Mouse (Mus musculus): ENCODE measurements around the gene Apbb2. TPM values are rescaled to one million over a fixed set of nuclear protein-coding genes. Genes with fewer than 3 reads are reported as not detected.

Gene Apbb2
- total RNA-seq, 2 experiments from 2014 or later = 0.51 to 0.78 TPM

- ATAC-seq (ENCODE audit: poor library complexity, severe bottlenecking) = no peak
Observed at GRCm38 (mm10) chr5:66603223-66603622, 15.4 kb downstream of the Apbb2 start.

DNA sequence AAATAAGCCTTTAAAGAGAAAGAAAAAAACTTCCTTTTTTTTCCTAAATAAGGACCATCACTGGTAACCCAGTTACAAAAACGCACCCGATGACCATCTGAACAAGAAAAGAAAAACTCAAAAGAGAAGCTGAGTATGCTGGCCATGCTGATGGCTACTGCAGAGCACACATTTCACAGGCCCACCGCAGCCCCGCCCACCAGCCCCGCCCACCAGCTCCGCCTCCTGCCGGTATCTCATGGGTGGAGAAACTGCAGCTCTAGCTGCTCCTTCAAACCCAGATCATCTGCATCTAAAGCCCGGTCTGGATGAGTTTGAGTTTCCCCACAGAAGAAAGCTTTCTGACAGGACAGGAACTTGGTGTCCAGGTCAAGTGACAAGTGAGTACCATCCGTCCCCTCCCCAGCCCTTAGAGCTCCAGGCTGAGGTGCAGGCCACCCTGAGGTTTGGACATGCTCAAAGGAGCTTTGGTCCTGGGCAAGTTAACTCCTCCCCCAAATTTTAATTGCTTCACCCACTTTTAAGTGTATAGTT lies 16.2 kb downstream of the Apbb2 start:
- ATAC-seq (ENCODE audit: poor library complexity, severe bottlenecking) = no peak

DNA sequence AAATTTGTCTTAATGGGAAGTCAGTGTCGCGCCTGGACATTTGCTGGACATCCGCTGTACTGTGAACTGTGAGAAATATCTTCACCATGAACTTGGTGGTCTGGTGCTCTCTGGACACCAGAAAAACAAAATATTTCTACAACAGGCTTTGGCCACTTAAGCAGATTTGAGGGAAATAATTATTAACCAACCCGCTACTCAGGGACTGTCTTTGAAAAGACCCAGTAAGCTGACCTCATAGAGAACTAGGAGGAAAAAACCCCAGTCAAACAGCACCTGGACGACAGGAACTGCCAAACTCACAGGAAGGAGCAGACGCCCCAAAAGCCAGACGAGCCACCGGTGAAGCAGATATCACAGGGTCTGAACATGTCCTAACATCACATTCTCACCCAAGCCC lies 18.2 kb downstream of the Apbb2 start:
- ATAC-seq (ENCODE audit: poor library complexity, severe bottlenecking) = no peak

DNA sequence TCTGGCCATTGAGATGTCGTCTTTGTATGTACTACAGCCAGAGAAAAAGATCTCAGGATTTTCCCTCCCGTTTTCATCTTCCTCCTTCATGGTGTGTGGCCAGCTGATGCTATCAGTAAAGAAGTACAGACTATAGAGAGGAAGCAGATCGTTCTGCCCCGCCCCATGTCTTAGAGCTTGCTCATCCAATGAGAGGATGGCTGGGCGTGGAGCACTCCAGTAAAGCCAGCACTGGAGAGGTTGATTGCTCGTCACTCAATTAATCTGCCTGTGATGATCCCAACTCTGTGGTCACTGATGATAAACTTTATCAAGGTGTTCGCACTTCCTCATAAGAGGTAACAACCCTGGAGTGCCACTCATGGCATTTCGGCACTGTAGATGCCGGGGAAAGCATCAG lies 18.7 kb downstream of the Apbb2 start:
- ATAC-seq (ENCODE audit: poor library complexity, severe bottlenecking) = no peak

GRCm38 (mm10) chr5:66596296-66596695 lies 22.3 kb downstream of the Apbb2 start:
- ATAC-seq (ENCODE audit: poor library complexity, severe bottlenecking) = no peak

GRCm38 (mm10) chr5:66594881-66595280 lies 23.7 kb downstream of the Apbb2 start:
- no peak for ATAC-seq (ENCODE audit: poor library complexity, severe bottlenecking)

DNA sequence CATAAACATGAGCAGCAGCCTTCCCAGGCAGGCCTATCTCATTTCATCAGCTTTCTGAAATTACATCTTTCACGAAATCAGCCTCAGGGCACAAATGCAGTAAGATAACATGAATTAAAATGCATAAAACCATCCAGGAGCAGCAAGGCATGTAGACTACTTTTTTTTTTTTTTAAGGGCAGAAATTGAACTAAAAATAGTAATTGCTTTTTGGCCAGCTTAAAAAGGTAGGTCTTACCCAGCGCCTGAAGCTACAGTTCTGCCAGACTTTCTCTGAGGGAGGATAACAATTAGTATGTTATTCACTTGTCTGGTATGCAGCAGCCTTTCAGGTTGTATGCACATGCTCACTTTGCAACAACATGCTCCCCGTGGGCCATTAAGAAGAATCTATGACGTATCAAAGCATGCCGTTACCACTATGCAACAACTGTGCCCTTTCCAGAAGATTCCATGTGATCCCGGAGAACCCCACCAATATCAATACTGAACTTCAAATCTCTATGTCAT lies 32.3 kb downstream of the Apbb2 start:
- ATAC-seq (ENCODE audit: poor library complexity, severe bottlenecking) = no peak

DNA sequence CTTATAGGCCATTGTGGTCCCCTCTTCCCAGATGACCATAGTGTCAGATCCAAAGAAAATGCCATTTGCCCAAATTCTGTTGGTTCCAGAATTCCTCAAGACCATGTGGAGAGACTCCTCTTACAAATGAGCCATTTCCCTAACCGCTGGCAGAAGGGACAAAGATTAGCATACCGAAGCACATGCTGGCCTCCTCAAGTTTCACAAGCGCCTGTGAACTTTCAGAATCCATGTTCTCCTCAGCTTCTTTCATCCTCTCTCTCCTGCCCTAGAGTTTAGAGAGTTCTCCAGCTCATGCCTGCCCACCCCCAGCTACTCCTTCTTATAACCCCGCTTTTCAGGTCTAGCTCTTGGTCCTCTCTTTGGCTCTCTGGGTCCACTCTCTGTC lies 35.6 kb downstream of the Apbb2 start:
- no peak for ATAC-seq (ENCODE audit: poor library complexity, severe bottlenecking)

- no peak for ATAC-seq (ENCODE audit: poor library complexity, severe bottlenecking)
Observed at GRCm38 (mm10) chr5:66582281-66583018, 36.1 kb downstream of the Apbb2 start.

- no peak for ATAC-seq (ENCODE audit: poor library complexity, severe bottlenecking)
Observed at GRCm38 (mm10) chr5:66579066-66579465, 39.5 kb downstream of the Apbb2 start.

DNA sequence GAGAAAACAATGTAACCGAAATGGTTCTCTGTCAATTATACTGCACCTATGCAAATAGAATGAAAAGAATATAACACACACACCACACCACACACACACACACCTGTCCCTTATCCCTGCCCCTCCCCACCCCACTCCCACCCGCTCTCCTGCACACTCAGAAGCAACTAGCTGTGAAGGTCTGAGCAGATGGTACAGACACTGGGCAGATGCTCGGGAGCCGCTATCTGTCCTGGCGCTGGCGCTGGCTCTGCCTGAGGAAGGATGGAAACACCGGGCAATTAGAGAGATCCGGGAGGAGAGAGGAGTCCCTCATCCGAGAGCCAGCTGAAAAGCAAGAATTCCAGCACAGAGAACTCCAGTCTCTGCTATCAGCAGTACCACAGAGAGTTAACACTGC lies 42.3 kb downstream of the Apbb2 start:
- no peak for ATAC-seq (ENCODE audit: poor library complexity, severe bottlenecking)

DNA sequence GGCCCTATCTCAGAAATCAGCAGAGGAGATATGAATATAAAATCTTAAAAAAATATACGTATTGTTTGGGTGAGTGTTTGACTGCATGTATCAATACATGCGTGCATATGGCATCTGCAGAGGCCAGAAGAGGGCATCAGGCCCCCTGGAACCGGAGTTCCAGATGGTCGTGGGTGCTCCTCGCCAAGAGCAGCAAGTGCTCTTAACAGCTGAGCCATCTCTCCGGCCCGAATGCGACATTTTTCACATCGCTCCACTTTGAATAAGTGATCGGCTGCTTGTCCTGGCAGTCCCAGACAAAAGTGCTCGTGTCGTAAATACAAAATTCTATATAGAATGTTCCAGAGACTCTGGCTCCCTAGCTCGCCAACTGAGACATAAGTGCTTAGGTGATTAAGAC lies 43.4 kb downstream of the Apbb2 start:
- ATAC-seq (ENCODE audit: poor library complexity, severe bottlenecking) = no peak

DNA sequence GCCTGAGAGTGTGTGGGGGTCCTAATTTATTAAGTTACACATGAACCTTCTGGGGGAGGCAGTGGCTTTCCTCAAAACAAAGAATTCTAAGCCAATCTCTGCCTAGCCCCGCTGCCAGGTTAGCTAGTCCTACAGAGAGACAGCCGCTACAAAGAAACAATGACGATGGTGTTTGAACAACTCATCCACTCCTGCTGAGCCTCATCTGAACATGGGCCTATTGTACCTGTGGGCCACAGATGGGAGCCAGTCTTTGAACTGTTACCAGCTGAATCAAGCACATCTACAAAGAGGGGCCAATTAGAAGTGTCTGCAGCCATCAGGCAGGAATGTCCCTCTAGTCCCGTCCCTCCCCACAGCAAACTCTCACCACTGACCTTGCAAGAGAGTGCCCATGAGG lies 45.3 kb downstream of the Apbb2 start:
- ATAC-seq (ENCODE audit: poor library complexity, severe bottlenecking) = no peak

- no peak for ATAC-seq (ENCODE audit: poor library complexity, severe bottlenecking)
Observed at GRCm38 (mm10) chr5:66572086-66572855, 46.3 kb downstream of the Apbb2 start.

- ATAC-seq (ENCODE audit: poor library complexity, severe bottlenecking) = no peak
Observed at GRCm38 (mm10) chr5:66570709-66571108, 47.9 kb downstream of the Apbb2 start.

DNA sequence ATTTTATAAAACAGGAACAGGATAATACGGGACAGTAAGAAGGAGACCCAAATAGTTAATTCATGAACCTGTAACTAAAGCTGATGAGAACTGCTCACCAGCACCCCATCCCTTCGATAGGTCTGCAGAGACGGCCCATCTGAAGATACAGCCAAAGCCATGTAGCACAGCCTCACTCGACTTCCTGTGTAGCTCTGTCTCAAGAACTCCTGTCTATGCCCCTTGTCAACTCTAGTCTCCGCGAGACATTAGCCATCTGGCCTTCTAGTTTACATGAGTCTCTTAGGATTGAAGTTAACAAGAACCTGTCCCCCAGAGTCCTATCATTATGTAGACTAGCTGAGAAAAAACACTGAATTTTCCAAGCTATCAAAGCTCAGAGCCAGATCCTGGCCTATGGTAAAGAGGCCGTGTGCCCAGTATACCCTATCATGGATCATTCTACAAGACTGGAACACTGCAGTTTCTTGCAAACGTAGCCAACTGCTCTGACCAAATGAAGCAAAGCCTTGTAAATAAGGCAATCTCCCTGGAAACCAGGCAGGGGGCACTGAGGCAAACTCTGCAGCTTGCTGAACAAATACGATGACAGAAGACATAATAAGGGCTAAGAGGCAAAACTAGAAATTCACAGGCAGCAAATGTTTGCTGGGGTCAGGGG lies 49.3 kb downstream of the Apbb2 start:
- ATAC-seq (ENCODE audit: poor library complexity, severe bottlenecking) = no peak

- ATAC-seq (ENCODE audit: poor library complexity, severe bottlenecking) = no peak
Observed at GRCm38 (mm10) chr5:66568002-66568401, 50.6 kb downstream of the Apbb2 start.

DNA sequence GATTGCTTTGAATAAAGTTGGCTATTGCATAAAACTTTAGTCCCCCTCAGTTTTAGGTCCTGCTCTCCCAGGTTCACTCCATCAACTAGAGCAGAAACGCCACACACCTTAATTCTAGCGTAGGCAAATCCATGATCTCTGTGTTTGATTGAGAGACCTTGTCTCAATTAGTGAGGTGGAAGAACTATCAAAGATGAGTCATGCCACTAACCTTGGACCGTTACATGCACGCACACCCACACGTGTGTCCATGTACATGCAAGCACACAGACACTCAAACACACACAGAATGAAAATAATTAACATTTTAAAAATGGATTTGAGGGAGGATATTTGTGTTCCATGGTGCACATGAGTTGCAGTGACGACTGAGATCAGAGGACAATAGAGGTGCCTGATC lies 51.2 kb downstream of the Apbb2 start:
- no peak for ATAC-seq (ENCODE audit: poor library complexity, severe bottlenecking)

DNA sequence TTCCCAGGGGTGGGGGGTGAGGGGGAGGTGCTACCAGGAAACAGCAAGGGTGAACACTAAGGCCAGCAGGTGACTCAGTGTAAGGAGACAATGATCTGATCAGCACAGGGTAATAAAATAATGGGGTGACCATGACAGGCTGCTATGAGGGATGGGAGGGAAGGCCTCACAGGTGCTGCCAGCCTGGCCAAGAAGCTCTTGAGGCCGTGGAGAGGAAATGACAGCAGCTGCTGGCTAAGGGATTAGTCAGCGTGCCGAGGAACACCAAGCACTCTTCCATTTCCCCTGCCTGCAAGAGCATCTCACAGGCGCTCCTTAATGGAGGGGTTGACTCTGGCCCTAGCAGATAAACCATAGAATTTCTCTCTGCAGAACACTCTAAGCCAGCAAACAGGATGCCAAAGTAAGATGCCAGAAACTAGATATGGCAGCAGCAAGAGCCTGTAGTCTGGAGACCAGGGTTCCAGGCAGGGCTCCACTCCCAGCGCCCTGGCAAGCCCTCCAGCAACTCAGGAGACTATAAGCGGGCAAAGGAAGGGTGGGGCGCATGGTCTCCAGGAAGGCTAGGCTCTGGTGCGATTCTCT lies 58.9 kb downstream of the Apbb2 start:
- ATAC-seq (ENCODE audit: poor library complexity, severe bottlenecking) = no peak

DNA sequence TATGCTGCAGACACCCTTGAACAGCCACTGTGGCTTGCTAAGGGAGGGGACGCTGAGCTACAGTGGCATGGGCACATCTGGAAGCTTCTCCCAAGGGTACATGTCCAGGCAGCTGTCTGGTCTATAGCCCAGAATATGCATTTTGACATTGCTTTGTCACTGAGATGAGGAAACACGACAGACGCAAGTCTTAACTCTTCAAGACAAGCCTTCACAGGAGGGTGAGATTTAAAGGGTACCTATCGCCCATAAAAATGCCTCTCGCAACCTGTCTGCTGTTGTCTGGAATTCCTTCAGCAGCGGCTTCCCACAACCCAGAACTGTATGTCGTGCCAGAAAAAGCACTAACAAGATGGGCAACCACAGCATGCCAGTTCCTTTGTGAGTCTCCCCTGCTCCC lies 60.5 kb downstream of the Apbb2 start:
- no peak for ATAC-seq (ENCODE audit: poor library complexity, severe bottlenecking)

- no peak for ATAC-seq (ENCODE audit: poor library complexity, severe bottlenecking)
Observed at GRCm38 (mm10) chr5:66553933-66554332, 64.7 kb downstream of the Apbb2 start.

All from megakaryocyte, adult 5-6 weeks (primary cell).